Mouse (Mus musculus): ENCODE results near the gene Gm12355.

Gene Gm12355

GRCm38 (mm10) chr11:98582551-98583264 lies 42.8 kb downstream of the Gm12355 start:
- in situ Hi-C loops (cut with MboI, MseI), result no loop called here

GRCm38 (mm10) chr11:98582030-98582388 lies 43.5 kb downstream of the Gm12355 start:
- in situ Hi-C loops (cut with MboI, MseI), result no loop called here

DNA sequence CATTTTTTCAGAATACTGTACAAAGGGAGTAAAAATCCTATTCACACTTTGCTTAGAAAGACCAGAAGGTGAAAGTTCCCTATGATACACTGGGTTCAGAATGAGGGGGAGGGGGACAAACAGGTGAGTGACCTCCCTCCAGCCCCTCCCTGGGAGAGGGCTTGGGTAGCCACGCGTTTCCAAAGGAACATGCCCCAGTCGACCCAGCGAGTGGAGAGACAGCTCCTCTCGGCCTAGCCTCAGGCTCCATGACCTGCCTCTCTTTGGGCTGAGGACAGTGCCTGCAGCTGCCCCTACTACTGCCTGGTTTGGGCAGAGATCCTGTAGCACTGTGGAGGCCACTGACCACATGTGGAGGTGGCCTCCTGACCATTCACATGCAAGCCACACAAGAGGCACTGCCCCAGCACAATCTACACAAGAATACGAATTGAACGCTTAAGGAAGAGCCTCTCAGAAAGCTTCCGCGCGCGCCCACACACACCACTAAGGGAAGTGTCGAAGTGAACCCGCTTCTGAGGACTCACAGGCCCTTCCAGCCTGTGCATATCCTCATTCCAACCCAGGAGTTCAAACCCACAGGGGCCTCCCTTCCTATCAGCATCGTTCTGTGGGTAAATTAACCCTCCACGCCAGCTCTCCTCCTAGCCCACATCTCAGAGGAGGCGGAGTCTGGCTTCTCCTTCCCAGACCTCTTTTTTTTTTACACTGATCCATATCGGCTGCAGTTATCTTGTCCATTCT lies 44.0 kb downstream of the Gm12355 start:
- in situ Hi-C loops (cut with MboI, MseI), result no loop called here

DNA sequence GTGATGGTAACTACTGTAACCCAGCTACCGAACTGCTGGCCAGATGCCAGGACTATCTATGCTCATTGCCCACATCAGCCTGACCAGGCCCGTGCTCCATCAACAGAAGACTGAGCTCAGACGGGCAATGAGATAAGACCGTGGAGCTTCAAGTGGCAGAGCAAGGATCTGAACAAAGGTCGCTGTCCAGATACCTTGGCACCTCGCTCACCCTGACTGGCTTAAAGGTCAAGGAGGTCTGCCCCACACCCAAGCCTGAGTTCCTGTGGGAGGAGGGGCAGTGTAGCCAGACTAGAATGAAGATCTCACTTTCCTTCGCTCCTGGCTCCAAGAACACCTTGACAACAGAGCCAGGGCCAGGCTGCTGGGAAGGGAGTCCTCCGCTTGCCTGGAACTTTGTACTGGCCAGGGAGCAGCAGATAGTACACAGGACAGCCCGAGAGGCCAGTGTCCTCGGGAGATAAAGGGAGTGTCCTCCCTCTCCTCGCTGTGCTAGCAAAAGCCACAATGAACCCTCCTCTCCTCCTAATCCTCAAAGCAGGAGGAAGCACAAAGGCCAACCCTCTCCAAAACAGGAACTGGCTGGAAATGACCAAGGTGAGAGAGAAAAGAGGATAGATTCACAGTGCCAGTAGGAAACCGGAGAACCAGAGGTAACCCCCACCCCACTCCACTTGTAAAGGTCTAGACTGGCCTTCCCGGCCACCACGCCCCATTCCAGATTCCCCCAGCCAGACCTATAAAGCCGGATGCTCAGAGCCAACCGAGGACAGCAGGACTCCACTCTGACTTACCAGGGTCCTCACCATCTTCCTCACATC lies 45.0 kb downstream of the Gm12355 start:
- in situ Hi-C loops (cut with MboI, MseI), result no loop called here

DNA sequence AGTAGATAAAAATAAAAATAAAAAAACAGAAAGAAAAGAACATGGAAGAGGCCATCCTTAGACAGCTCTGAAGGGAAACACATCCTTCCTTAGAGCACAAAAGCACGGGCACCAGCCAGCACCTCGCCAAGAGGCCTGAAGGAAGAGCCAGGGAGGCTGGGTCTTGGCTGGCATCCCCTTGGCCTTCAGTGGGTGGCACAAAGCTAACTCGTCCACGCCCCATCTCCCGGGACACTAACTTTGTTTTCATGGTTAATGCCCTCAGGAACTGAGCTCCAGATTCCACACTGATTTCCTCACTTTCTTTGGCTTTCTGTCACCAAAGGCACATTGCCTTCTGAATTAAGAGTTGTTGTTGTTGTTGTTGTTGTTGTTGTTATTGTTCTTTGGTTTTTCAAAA lies 47.7 kb downstream of the Gm12355 start:
- in situ Hi-C loops (cut with MboI, MseI), result no loop called here
